Mouse (Mus musculus): ENCODE results near the gene Mfng. TPM values are rescaled to one million over a fixed set of nuclear protein-coding genes. Genes with fewer than 3 reads are reported as not detected.
A peak's percentile ranks its signal among the peaks of the same experiment; 100 is the strongest.

Gene Mfng
- polyA plus RNA-seq (2015; fragmentation: Nextera tagmentation; extraction: Ambion mirVana), result 27.1 and 30.1 TPM in 2 replicates

DNA sequence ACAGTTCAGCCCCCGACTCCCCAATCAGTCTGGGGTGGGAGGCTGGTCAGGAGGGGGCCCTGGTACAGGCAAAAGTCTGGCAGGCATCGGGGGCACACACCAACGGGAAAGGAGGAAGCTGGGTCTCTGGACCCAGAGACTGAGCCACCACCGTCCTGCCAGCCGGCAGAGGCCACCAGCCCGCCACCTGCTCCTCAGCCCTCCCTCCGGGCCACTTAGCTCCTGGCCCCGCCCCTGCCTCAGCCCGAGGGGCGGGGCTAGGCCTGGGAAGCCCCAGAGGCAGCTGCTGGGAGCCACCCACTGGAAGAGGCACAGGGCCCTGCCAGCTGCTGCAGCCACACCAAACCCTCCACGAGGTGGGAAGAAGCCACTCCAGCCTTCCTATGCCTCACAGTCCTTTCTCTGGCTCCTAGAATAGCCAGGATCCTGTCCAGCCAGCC lies at the start of gene Mfng:
Mfng (minus strand) TSS at position 186 of the 440 bp plus-strand sequence.
- H3K27ac ChIP-seq, result peak within 1 kb of the TSS; percentile 80
- WGBS, result under 1% methylated on average over 11 of the region's 11 CpGs
- H3K9ac ChIP-seq, result no peak within 1 kb of the TSS
- H3K36me3 ChIP-seq (replicated peaks), result no peaks in the 10 kb centered on the region
- no peaks in the 10 kb centered on the region for H3K9me3 ChIP-seq
- peak within 1 kb of the TSS; percentile 34 for H3K4me2 ChIP-seq
- no peaks in the 10 kb centered on the region for H3K27me3 ChIP-seq (replicated peaks)
- ATAC-seq (replicated peaks), result peak; percentile 51
- peaks cover 45% of the 10 kb centered on the region for H3K4me1 ChIP-seq
- peak within 1 kb of the TSS; percentile 25 for H3K4me3 ChIP-seq

DNA sequence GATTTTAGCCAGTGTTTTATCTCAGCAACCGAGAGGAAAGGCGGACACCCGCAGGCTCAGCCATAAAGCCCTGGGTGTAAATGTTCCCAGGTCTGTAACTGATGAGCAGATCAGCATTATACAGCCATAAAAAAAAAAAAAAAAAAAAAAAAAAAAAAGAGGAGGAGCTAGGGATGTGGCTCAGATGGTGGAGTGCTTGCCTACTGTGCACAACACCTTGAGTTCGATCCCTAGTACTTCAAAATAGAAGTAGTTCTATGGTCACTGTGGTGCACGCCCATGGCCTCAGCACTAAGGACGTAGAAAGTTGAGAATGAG lies 42.8 kb upstream of the Mfng start:
- ATAC-seq (replicated peaks), result no peak
- Histone ChIP-seq H3K27me3 (replicated peaks) (no peaks in the 10 kb centered on the region), H3K4me1 (no peaks in the 10 kb centered on the region), H3K9me3 (no peaks in the 10 kb centered on the region), H3K4me3 (no peak overlapping the region), H3K9ac (no peak overlapping the region), H3K36me3 (replicated peaks) (no peaks in the 10 kb centered on the region), H3K27ac (no peak overlapping the region), H3K4me2 (no peak overlapping the region)
- 79% methylated on average over 6 of the region's 6 CpGs for WGBS

DNA sequence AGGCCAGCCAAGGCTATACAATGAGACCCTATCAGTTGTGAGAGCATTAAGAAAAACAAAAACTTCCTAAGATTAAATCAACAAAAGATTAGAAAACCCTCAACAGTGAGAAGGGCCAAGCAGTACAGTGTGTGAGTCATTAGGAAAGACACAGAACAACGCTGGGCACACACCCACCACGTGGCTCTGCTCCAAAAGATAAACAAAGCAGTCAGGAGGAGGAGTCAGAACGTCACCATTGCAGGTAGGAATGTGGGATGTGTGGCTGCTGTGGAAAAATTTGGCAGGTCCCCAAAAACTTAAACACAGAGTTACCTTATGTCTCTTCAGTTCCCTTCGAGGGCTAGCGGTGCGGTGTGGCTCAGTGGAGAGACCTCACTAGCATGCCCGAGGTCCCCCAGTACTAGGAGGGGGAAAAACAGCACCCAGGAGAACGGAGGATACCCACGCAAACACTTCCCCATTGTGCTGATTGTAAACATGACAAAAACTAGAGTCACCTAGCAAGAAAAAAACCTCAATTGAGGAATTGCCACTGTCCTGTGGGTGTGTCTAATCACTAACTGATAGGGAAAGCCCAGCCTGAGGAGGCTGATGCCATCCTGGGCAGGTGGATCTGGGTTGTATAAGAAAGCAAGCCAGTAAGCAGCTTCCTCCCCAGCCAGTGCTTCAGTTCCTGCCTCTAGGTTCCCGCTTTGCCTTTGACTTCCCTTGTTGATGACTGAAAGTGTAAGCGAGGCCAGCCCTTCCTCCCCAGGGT lies 42.2 kb upstream of the Mfng start:
- no peak overlapping the region for H3K9ac ChIP-seq
- H3K4me2 ChIP-seq, result no peak overlapping the region
- no peaks in the 10 kb centered on the region for H3K27me3 ChIP-seq (replicated peaks)
- H3K27ac ChIP-seq, result no peak overlapping the region
- no peaks in the 10 kb centered on the region for H3K4me1 ChIP-seq
- no peaks in the 10 kb centered on the region for H3K36me3 ChIP-seq (replicated peaks)
- no peaks in the 10 kb centered on the region for H3K9me3 ChIP-seq
- no peak overlapping the region for H3K4me3 ChIP-seq
- ATAC-seq (replicated peaks), result no peak
- WGBS, result 59% methylated on average over 11 of the region's 11 CpGs

DNA sequence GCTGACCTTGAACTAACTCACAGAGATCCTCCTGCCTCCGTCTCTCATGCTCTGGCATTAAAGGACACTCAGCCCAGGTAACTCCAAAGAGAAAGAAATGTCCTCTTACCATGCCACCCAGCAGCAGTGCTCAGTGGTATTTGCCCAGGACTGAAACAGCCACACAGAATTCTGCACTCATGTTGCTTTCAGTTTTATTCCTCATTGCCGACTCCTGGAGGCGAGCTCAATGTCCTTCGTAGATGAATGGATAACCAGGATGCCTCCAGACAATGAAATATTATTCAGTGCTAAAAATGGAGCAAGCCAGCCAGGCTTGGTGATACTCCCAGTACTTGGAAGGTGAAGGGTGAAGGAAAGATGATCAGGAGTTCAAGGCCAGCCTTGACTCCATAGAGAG lies 40.3 kb upstream of the Mfng start:
- H3K9ac ChIP-seq, result no peak overlapping the region
- WGBS, result 93% methylated on average over 4 of the region's 4 CpGs
- no peak overlapping the region for H3K27ac ChIP-seq
- no peaks in the 10 kb centered on the region for H3K27me3 ChIP-seq (replicated peaks)
- H3K4me1 ChIP-seq, result no peaks in the 10 kb centered on the region; the same call in 1 of the 2 replicates
- no peaks in the 10 kb centered on the region for H3K36me3 ChIP-seq (replicated peaks)
- no peak for ATAC-seq (replicated peaks)
- H3K4me2 ChIP-seq, result no peak overlapping the region
- H3K9me3 ChIP-seq, result no peaks in the 10 kb centered on the region
- H3K4me3 ChIP-seq, result no peak overlapping the region

DNA sequence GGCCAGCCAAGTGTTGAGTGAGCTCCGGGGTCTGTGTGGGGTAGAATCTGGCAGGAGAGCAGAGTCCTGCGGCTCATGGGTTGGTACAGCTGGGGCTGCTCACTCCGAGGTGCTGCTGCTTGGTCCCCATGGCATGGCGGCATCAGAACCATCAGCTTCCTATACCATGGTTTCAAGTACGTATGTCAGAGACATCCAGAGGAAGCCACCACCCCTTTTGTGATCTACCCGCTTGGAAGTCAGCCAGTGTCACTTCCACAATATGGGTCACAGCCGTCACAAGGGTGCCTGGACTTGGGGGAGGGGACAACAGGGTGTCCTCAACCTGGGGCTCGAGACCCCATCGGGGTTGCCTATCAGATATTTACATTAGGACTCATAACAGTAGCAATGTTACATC lies 36.9 kb upstream of the Mfng start:
- H3K4me1 ChIP-seq, result no peaks in the 10 kb centered on the region; the same call in 1 of the 2 replicates
- no peaks in the 10 kb centered on the region for H3K36me3 ChIP-seq (replicated peaks)
- H3K27me3 ChIP-seq (replicated peaks), result no peaks in the 10 kb centered on the region; the same call in 1 of the 2 replicates
- no peak overlapping the region for H3K9ac ChIP-seq
- H3K9me3 ChIP-seq, result no peaks in the 10 kb centered on the region
- no peak overlapping the region for H3K4me2 ChIP-seq
- 77% methylated on average over 9 of the region's 9 CpGs for WGBS
- ATAC-seq (replicated peaks), result no peak
- no peak overlapping the region for H3K4me3 ChIP-seq
- H3K27ac ChIP-seq, result no peak overlapping the region

DNA sequence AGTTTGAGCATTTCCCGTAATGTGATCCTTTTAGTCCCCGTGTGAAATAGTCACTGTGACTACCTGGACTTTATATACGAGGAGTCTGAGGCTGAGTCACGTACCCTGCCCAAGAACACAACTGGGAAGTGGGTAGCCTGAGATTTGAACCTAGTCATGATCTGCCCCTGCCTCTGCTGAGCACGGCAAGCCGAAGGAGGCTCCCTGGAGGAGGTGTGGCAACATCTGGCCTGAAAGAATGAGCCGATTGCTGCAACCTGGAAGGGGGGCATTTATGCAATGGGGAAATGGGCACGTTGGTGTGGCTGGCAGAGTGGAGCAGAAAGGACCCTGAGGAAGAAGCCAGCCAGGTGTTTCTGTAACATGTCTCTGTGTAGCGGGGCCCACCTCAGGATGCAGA lies 36.5 kb upstream of the Mfng start:
- ATAC-seq (replicated peaks), result no peak
- H3K9ac ChIP-seq, result no peak overlapping the region
- H3K9me3 ChIP-seq, result no peaks in the 10 kb centered on the region
- no peak overlapping the region for H3K4me2 ChIP-seq
- no peaks in the 10 kb centered on the region; the same call in 1 of the 2 replicates for H3K27me3 ChIP-seq (replicated peaks)
- no peak overlapping the region for H3K4me3 ChIP-seq
- H3K27ac ChIP-seq, result no peak overlapping the region
- 71% methylated on average over 9 of the region's 9 CpGs for whole genome bisulfite sequencing
- no peaks in the 10 kb centered on the region; the same call in 1 of the 2 replicates for H3K4me1 ChIP-seq
- no peaks in the 10 kb centered on the region for H3K36me3 ChIP-seq (replicated peaks)

DNA sequence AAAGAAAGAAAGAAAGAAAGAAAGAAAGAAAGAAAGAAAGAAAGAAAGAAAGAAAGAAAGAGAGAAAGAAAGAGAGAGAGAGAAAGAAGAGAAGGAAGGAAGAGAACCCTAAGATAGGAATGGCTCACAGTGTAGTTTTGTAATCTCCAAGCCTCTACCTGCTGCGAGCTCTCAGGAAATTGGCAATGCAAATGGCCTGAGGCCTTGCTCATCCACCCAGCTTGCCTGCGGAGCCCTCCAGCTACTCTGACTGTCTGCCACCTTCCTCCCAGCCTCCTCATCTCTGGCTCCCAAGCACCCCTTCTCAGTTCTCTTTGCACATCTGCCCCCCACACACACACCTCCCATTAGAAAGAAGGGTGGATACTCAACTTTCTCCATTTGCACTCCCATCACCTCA lies 35.7 kb upstream of the Mfng start:
- 77% methylated on average over 2 of the region's 2 CpGs for WGBS
- H3K4me3 ChIP-seq, result no peak overlapping the region
- no peak for ATAC-seq (replicated peaks)
- H3K27ac ChIP-seq, result no peak overlapping the region
- H3K36me3 ChIP-seq (replicated peaks), result no peaks in the 10 kb centered on the region
- H3K9me3 ChIP-seq, result no peaks in the 10 kb centered on the region
- H3K4me1 ChIP-seq, result no peaks in the 10 kb centered on the region; the same call in 1 of the 2 replicates
- H3K4me2 ChIP-seq, result no peak overlapping the region
- H3K9ac ChIP-seq, result no peak overlapping the region
- peaks cover 5% of the 10 kb centered on the region for H3K27me3 ChIP-seq (replicated peaks)

DNA sequence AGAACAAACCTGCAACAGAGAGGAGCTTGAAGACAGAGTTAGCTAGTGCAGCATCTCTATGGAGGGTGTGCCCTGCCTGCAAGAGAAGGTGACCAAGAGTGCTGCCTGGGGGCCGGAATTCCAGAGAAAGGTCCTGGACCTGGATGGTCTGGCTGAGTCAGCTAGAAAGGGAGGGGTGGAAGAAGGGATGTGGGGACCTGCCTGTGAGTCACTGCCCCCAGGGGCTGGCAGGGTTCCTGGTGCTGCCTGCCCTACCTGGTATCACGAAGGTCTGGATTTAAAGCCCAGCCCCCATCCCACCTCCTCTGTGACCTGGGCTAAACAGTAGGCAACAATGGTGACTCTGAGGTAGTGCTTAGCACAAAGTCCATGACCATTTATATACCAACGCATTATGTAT lies 33.9 kb upstream of the Mfng start:
- 79% methylated on average over 3 of the region's 3 CpGs for WGBS

DNA sequence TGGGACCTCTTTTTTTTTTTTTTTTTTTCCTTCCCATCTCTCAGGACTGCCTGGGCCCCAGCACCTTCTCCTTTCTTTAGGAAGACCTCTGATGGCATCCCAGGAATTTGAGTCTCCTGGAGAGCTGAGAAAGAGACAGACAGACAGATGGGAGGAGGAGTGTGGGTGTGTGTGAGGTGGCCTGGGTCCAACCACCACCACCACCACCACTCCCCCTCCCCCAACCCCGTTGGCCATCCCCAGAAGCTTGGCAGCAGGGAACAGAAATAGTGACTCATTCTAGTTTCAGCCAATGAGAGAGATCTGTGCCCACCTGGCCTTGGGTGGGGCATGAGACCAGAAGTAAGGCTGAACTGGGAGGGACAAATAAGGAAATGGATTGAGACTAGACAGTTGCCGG lies 33.3 kb upstream of the Mfng start:
- peaks cover 23% of the 10 kb centered on the region for H3K27me3 ChIP-seq (replicated peaks)
- no peak for ATAC-seq (replicated peaks)
- 46% methylated on average over 2 of the region's 2 CpGs for WGBS

More for the DNA sequence above, 33.9 kb upstream of the Mfng start:
- ATAC-seq (replicated peaks), result no peak
- H3K4me1 ChIP-seq, result peaks cover 15% of the 10 kb centered on the region
- no peaks in the 10 kb centered on the region for H3K9me3 ChIP-seq
- no peaks in the 10 kb centered on the region for H3K36me3 ChIP-seq (replicated peaks)
- H3K4me3 ChIP-seq, result no peak overlapping the region
- peaks cover 18% of the 10 kb centered on the region for H3K27me3 ChIP-seq (replicated peaks)
- no peak overlapping the region for H3K9ac ChIP-seq
- H3K27ac ChIP-seq, result no peak overlapping the region
- H3K4me2 ChIP-seq, result no peak overlapping the region

DNA sequence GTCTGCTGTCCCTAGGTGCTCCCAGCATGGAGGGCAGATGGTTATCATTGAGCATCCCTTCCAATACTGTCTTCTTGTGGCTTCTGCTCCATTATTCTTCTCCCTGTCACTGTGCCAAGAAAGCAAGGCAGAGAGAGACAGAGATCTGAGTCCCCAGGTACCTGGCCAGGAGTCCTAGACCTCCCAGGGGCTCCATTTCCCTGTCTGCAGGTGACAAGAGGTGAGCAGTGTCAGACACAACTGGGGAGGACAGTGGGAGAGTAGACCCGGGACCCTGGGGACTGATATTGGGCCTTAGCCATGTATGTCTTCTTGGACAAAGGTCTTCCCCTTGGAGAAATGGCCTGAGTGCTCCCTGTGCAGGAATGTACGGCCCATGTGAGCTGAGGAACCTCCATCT lies 32.1 kb upstream of the Mfng start:
- Histone ChIP-seq H3K27me3 (replicated peaks) (peaks cover 36% of the 10 kb centered on the region), H3K9ac (no peak overlapping the region), H3K27ac (no peak overlapping the region), H3K4me2 (no peak overlapping the region), H3K4me1 (peaks cover 22% of the 10 kb centered on the region), H3K9me3 (no peaks in the 10 kb centered on the region), H3K4me3 (no peak overlapping the region), H3K36me3 (replicated peaks) (no peaks in the 10 kb centered on the region)
- no peak for ATAC-seq (replicated peaks)
- WGBS, result 74% methylated on average over 2 of the region's 2 CpGs

More for the DNA sequence above, 33.3 kb upstream of the Mfng start:
- no peak overlapping the region for H3K4me3 ChIP-seq
- no peak overlapping the region for H3K9ac ChIP-seq
- H3K36me3 ChIP-seq (replicated peaks), result no peaks in the 10 kb centered on the region
- no peaks in the 10 kb centered on the region for H3K9me3 ChIP-seq
- peaks cover 21% of the 10 kb centered on the region for H3K4me1 ChIP-seq
- no peak overlapping the region for H3K27ac ChIP-seq
- H3K4me2 ChIP-seq, result no peak overlapping the region

DNA sequence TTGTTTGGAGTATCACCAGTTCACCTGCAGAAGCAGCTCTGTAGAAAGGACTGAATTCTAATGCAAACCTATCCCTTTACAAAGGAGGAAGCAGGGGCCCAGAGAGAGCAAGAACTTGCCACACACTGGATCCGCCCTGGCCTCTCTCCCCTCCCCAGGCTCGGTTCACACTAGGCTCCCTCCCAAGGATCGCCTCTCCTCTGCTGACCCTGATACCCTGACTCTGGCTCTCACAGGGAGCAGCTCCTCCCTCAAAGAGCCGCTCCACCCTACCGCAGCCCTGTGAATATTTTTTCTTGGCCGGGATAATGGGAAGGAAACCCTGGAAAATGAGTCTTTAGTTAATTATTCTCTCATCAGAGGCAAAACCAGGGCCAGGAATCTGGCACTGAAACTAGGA lies 31.1 kb upstream of the Mfng start:
- H3K36me3 ChIP-seq (replicated peaks), result no peaks in the 10 kb centered on the region
- H3K9me3 ChIP-seq, result no peaks in the 10 kb centered on the region
- H3K4me3 ChIP-seq, result no peak overlapping the region
- no peak overlapping the region for H3K9ac ChIP-seq
- no peak overlapping the region for H3K4me2 ChIP-seq
- peaks cover 22% of the 10 kb centered on the region for H3K4me1 ChIP-seq
- peaks cover 36% of the 10 kb centered on the region for H3K27me3 ChIP-seq (replicated peaks)
- H3K27ac ChIP-seq, result no peak overlapping the region
- WGBS, result 12% methylated on average over 6 of the region's 6 CpGs
- no peak for ATAC-seq (replicated peaks)

DNA sequence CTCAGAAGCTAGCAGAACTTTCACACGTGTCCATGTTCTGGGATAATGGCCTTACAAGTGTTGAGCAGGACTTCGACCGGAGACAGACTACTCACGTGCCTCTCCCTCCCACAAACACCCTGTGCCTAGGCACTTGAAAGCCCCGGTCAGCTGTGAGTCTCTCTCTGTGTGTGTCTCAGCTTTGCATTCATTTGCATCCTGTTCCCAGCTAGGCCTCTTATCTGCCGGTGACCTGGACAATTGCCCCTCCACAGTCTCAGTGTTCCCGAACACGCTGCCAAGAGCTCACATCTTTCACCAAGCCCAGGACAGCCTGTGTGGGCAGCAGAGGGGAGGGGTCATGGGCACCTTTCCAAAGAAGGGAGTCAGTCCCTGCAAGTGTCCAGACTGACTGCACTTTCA lies 30.2 kb upstream of the Mfng start:
- ATAC-seq (replicated peaks), result 0 out of 2 replicates have a peak, but pooled peaks have one; percentile 33
- no peaks in the 10 kb centered on the region for H3K9me3 ChIP-seq
- H3K36me3 ChIP-seq (replicated peaks), result no peaks in the 10 kb centered on the region
- no peak overlapping the region for H3K4me3 ChIP-seq
- H3K4me2 ChIP-seq, result no peak overlapping the region
- peaks cover 36% of the 10 kb centered on the region for H3K27me3 ChIP-seq (replicated peaks)
- WGBS, result 2% methylated on average over 8 of the region's 8 CpGs
- H3K27ac ChIP-seq, result no peak overlapping the region
- H3K9ac ChIP-seq, result no peak overlapping the region
- peaks cover 25% of the 10 kb centered on the region for H3K4me1 ChIP-seq

DNA sequence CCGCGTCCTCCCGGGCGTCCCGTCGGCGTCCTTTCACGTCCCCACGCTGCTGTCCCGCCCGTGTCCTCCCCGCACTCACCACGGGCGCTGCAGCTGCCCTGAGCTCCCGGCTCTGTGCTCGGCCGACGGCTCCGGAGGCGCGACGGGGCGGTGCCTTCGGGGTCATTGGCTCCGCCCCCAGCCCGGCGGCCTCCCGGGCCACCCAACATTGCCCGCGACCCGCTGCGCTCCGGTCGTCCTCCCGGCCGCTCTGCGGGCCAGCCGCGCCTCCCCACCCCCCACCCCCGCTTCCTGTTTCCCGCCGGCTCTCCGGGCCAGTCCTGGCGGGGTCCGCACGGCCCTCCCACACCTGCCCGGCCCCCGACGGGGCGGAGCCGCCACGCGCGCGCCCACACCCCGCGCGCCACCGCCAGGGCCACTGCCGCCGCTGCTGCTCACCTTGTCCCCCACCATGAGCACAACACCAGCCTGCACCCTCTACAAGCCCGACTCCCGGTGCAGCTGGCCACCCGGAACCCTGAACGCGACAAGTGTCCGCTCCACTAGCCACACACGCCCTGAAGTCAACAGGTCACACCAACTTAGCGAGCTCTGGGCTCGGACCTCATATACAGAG lies 29.6 kb upstream of the Mfng start, which contains the start of gene Card10:
Card10 (minus strand) TSS at position 267 of the 616 bp plus-strand sequence.
- Histone ChIP-seq H3K4me1 (peaks cover 25% of the 10 kb centered on the region), H3K36me3 (replicated peaks) (no peaks in the 10 kb centered on the region), H3K27ac (no peak within 1 kb of the TSS), H3K9me3 (no peaks in the 10 kb centered on the region), H3K4me3 (peak within 1 kb of the TSS; percentile 42), H3K4me2 (peak within 1 kb of the TSS; percentile 68), H3K27me3 (replicated peaks) (peaks cover 36% of the 10 kb centered on the region), H3K9ac (peak within 1 kb of the TSS; percentile 36)
- ATAC-seq (replicated peaks), result no peak
- WGBS, result under 1% methylated on average over 67 of the region's 70 CpGs
